Mouse (Mus musculus) embryo, embryonic 10.5 days (tissue): ENCODE data around the gene P4htm.
"Not testable (repeated sequence)": the region's sequence is repeated elsewhere in the genome, so short reads cannot be mapped to it uniquely, and the experiment has no call there.

Experiments used
- DNase-seq: peaks from one replicate; pipeline ENCODE4 v3.0.0-alpha.2; 2015; ENCODE audit warnings: low spot score

The P4htm gene

GRCm38 (mm10) chr9:108596998-108597764 is at the start of gene P4htm:
Gene P4htm, minus strand, starts transcription at chr9:108597667.
- DNase-seq = peak; percentile 70

GRCm38 (mm10) chr9:108639825-108640224 is 42.4 kb upstream of the P4htm start:
- no peak for DNase-seq

GRCm38 (mm10) chr9:108635415-108635814 is 37.9 kb upstream of the P4htm start:
- no peak for DNase-seq

GRCm38 (mm10) chr9:108633846-108634245 is 36.4 kb upstream of the P4htm start:
- DNase-seq = no peak

- DNase-seq = no peak
These were observed 34.9 kb upstream of the P4htm start for GRCm38 (mm10) chr9:108632375-108632774.

- no peak for DNase-seq
These were observed 34.3 kb upstream of the P4htm start for GRCm38 (mm10) chr9:108631631-108632256.

GRCm38 (mm10) chr9:108630683-108631082 is 33.2 kb upstream of the P4htm start:
- DNase-seq = no peak

GRCm38 (mm10) chr9:108628141-108628540 is 30.7 kb upstream of the P4htm start:
- no peak for DNase-seq

- DNase-seq = no peak
These were observed 29.0 kb upstream of the P4htm start for GRCm38 (mm10) chr9:108626498-108626897.

GRCm38 (mm10) chr9:108617301-108617700 is 19.8 kb upstream of the P4htm start:
- no peak for DNase-seq

GRCm38 (mm10) chr9:108611488-108611887 is 14.0 kb upstream of the P4htm start:
- DNase-seq = no peak

GRCm38 (mm10) chr9:108608889-108609288 is 11.4 kb upstream of the P4htm start:
- no peak for DNase-seq

- DNase-seq = not testable (repeated sequence)
These were observed 10.5 kb upstream of the P4htm start for GRCm38 (mm10) chr9:108607929-108608328.

- no peak for DNase-seq
These were observed 4.5 kb upstream of the P4htm start for GRCm38 (mm10) chr9:108601986-108602385.

- no peak for DNase-seq
These were observed 2.5 kb upstream of the P4htm start for GRCm38 (mm10) chr9:108600011-108600410.

- DNase-seq = peak; percentile 98
These were observed 1.6 kb upstream of the P4htm start for GRCm38 (mm10) chr9:108599021-108599566.

- DNase-seq = no peak
These were observed 3.1 kb downstream of the P4htm start for GRCm38 (mm10) chr9:108594354-108594753.

GRCm38 (mm10) chr9:108591462-108591861 is 6.0 kb downstream of the P4htm start:
- DNase-seq = no peak

GRCm38 (mm10) chr9:108589229-108589628 is 8.2 kb downstream of the P4htm start:
- no peak for DNase-seq

GRCm38 (mm10) chr9:108587571-108588180 is 9.8 kb downstream of the P4htm start:
- DNase-seq = peak; percentile 98

GRCm38 (mm10) chr9:108579344-108579690 is 18.1 kb downstream of the P4htm start:
- no peak for DNase-seq

- DNase-seq = peak; percentile 98
These were observed 18.7 kb downstream of the P4htm start, which contains the start of gene Wdr6 for GRCm38 (mm10) chr9:108578545-108579343. Gene Wdr6, minus strand, starts transcription at chr9:108578739.
